Mouse (Mus musculus) layer of hippocampus, adult 9-11 months (tissue): ENCODE data around the gene Washc2.
"Not testable (repeated sequence)": the region's sequence is repeated elsewhere in the genome, so short reads cannot be mapped to it uniquely, and the experiment has no call there.

Source experiments
- DNase-seq: peaks from one replicate; pipeline ENCODE4 v3.0.0; 2022

Gene Washc2

DNA sequence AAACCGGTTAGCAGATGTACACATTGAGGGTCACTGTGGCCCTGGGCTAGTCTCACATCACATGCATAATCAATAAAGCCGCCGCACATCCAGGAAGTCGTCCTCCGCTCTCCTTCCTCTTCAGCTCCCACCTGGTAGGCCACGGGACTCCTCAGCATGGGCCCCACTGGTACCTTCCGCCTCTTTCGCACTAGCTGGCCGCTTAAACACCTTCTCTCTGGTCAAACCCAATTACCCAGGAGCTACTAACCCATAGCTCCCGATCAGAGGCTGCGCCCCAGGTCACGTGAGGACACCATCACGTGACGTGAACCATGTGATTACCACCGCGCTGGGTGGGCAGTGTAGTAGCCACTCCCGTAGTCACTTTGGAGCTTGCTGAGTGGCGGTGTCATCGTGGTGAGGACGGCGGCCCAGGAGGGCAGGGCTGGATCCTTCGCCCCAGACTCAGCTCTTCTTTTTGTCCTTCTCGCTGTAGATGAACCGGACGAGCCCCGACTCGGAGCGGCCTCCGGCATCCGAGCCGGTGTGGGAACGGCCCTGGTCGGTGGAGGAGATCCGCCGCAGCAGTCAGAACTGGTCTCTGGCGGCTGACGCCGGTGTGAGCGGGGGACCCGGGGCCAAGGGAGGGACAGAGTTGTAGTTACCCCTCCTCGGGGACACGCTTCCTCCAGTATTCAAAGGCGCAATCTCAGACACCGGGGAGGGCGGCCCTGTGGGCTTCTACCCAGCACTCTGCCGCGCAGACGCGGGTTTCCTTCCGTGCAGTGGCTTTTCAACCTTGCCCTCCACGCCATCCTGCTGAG, at the start of gene Washc2:
TSS of gene Washc2 (plus strand) at position 310 of the 806 bp plus-strand sequence.
- DNase-seq = peak; percentile 97

DNA sequence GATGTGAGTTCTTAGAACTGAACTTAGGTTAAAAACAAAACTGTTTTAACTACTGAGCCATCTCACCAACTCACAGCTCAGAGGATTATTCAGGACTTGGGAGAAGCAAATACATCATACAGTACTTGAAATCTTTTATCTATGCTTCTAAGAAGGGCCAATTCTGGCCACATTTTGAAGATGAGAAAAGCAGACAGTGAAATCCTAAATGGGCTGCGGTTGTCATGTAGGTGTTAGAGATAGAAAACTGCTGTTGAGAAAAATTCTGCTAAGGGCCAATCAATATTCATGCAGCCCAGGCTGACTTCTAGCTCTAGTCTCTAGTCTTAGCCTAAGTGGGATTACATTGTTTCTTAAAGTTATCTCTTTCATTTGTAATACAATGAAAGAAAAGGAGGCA, 41.5 kb upstream of the Washc2 start:
- no peak for DNase-seq

DNA sequence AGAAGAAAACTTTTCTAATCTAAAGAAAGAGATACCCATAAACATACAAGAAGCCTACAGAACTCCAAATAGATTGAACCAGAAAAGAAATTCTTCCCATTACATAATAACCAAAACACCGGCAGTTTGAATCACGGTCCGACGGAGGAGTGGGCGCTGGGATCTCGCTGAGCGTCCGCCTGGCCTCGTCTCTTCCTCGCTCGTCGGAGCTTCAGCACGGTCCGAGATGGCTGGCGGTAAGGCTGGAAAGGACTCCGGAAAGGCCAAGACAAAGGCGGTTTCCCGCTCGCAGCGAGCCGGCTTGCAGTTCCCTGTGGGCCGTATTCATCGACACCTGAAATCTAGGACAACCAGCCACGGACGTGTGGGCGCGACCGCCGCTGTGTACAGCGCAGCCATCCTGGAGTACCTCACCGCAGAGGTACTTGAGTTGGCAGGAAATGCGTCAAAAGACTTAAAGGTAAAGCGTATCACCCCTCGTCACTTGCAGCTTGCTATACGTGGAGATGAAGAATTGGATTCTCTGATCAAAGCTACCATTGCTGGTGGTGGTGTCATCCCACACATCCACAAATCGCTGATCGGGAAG, 34.2 kb upstream of the Washc2 start:
- not testable (repeated sequence) for DNase-seq

DNA sequence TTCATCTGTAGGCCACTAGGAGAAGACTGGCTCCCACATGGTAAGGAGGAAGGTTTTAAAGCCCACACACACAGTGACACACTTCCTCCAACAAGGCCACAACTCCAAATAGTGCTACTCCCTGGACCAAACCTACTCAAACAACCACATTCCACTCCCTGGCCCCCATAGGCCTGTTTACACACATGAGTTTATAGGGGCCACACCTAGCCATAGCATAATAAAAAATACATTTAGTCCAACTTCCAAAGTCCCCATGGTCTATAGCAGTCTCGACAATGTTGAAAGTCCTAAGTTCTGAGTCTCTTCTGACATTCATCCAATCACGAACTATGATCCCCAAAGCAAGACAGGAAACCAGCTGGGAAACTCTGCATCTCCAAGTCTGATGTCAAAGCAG, 29.5 kb upstream of the Washc2 start:
- DNase-seq = no peak

DNA sequence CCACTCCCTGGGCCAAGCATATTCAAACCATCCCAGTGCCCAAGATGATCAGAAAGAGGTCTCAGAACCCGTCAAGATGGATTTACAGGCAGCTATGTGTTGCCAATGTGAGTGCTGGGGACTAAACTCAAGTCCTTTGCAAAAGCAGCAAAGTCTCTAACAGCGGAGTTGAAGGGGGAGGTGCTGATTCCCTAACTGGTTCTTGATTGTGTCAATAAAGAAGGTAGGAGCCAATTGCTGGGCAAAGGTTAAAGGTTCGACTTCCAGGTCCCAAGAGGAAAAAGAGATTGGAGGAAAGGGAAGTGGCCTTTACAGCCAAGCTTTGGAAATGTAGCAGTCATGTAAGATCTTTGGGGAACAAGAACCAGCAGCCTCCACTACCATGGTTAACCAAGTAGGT, 27.1 kb upstream of the Washc2 start:
- DNase-seq = no peak

DNA sequence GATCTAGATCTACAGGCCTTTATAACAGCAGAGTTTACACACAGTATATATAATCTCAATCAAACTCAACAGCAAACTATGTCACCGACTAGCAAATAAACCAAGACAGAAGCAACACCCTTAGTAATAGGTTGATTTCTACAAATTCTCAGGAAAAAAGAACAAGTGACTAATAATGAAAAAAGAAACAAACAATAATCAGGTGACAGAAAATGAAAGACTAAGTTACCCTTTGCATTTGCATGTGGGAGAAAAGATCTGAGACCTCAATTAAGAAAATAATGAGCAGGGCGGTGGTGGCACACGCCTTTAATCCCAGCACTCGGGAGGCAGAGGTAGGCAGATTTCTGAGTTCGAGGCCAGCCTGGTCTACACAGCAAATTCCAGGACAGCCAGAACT, 24.3 kb upstream of the Washc2 start:
- DNase-seq = no peak

DNA sequence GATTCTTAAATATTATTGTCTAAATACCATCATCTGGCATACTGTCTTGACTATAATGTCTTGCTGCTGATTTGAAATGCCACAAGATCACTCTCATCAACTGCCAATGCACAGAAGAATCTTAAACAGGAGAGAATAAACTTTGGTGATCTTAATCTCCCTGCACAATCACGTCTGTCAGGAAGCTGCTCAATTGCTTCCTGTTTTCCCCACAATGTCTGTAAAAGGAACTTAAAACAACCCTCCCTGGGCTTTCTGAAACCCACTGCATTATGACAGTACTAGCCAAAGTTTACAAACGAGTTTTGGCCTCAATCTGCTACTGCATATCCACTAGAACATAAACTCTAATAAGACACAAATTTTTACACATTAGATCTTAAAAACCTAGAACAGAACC, 21.4 kb upstream of the Washc2 start:
- no peak for DNase-seq

DNA sequence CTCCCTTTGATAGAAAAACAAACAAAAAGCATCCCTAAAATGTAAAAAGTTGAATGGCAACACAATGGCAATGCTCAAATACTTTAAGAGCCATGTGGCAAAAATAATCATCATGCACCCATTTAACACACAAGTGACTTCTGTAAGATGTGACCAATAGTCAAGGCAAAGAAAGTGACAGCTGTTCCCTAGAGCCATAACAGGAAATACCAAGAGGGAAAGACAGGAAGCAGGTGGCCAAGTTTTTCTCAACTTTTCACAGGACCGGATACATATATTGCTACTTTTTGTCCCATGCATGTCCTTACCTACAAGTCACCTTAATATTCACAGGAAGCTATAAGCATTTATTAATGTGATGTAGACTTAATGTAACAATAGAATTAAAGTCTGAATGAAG, 18.4 kb upstream of the Washc2 start:
- DNase-seq = no peak

DNA sequence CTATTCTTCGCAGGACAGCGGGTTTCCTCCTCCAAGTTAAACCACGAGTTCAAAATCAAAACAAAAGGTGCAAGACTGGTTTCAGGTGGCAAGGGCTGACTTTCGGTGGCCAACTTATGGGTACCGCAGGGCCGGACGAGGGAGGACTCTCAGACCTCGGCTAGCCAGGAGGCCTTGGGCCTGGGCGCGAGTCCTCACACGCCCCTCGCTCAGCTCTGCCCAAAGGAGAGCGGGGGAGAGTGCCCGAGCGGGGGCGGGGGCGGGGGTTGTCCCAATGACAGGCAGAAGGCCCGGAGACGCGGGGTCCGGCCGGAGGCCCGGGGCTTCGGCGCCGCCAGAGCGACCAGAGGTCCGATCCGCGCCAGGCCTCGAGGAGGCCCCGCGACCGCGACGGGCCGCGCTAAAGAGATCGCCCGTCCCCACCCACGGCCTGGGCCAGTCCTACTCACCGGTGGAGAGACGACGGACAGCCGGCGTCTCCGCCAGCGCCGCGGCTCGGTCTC, 15.0 kb upstream of the Washc2 start:
- no peak for DNase-seq

DNA sequence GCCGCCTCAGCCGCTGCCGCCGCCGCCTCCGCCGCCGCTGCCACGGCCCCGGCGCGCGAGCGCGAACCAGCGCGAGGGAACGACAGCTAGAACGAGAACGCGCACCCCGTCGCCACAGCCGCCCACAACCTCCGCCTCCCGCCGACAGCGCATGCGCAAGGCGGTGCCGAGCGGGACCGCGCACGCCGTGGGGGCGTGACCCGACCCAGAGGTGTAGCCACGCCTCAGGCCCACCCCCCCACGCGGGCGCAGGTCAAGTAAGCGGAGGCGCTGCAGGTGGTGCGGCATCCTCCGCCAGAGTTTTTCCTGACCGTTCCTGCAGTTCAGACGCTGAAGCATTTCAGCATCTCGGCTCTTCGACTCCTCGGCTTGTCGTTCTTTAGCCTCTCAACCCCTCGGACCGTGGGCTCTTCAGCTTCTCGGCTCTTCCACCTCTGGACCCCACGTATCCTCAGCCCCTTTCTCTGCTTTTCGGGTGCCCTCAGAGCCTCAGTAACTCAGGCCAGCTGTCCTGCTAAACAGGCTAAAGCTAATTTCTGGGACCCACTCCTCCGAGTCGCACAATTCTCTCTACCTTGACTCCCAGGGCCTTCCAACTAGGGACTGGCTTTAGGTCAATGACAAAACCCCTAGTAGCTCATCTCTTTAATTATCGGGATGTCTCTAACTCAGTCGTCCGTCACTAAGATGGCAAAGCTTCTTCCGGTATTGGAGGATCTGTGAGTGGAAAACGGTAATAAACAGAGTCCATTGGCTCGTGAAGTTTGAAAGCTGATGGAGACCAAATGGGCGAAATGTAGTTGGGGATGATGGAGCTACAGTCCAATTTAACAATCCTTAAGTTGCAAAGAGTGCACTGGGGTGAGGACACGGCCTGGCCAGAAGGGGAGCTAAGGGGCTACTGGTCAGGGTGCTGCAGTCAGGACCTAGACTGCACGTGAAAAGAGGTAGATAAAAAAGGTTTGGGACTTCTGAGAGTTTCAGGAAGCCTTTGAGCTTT, 14.1 kb upstream of the Washc2 start, which contains the start of gene Tmcc1:
TSS of gene Tmcc1 (minus strand) at position 93 of the 1,000 bp plus-strand sequence.
- DNase-seq = peak; percentile 98

DNA sequence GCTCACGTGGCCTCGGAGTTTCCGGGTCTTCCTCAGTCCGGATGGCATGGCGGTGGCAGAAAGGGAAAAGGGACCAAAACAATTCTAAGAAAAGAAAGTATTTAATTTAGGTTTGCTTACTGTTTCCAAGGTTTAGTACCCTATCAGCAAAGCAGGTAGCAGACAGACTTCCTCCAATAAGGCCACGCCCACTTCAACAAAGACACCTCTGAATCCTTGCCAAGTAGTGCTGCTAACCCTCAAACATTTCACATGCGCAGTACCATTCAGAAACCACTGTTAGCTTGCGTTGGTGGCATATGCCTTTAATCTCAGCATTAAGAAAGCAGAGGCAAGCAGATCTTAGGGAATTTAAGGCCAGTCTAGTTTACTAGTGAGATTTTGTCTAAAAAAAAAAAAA, 12.0 kb upstream of the Washc2 start:
- DNase-seq = no peak

DNA sequence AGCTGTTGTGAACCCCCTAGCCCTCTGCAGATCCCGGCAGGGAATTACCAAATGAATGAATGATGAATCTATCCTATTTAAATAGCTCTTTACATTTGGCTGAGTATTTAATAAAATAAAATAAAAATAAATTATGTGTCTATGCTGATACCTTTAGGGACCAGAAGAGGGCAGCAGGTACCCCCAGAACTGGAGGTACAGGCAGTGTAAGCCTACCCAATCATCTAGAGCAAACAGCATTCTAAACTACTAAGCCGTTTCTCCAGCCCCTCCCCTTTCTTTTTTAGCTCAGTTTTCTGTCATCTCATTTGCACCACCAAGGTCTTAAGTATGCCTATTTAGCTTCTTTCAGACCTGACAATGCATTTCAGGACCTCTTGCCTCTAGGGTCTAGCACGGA, 9.7 kb upstream of the Washc2 start:
- DNase-seq = no peak

DNA sequence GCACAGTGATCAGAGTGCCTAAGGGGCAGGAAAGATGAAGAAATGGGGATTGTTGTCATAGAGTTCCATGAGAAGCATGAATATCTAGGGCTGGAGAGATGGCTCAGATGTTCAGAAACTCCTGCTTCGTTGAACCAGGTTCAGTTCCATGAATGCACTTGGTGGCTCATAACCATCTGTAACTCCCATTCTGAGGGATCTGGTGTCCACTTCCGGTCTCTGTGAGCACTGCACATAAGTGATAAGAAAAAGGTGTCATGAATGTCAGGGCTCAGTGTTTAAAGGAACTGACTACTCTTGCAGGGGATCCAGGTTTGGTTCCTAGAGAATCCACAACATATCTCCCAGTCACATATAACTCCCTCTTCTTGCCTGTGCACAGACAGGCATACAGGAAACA, 8.2 kb upstream of the Washc2 start:
- DNase-seq = no peak

DNA sequence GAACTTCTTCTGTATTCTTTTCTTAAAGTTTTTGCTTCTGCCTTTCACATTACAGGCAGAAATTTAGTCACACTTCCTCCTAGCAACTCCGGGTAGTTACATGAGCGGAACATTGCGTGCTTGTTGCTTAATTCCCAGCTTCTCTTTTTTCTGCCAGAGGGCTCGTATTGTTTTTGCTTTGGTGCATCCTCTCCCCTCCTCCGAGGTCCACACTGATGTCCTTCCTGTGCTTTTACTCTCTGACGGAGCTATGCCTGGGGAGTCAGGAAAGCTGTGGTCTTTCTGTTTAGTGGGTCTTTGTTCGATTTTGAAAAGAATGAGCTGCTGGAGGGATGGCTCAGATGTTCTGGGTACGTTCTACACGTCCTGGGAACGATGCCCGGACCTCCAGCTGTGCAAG, 19.9 kb downstream of the Washc2 start:
- peak; percentile 42 for DNase-seq

DNA sequence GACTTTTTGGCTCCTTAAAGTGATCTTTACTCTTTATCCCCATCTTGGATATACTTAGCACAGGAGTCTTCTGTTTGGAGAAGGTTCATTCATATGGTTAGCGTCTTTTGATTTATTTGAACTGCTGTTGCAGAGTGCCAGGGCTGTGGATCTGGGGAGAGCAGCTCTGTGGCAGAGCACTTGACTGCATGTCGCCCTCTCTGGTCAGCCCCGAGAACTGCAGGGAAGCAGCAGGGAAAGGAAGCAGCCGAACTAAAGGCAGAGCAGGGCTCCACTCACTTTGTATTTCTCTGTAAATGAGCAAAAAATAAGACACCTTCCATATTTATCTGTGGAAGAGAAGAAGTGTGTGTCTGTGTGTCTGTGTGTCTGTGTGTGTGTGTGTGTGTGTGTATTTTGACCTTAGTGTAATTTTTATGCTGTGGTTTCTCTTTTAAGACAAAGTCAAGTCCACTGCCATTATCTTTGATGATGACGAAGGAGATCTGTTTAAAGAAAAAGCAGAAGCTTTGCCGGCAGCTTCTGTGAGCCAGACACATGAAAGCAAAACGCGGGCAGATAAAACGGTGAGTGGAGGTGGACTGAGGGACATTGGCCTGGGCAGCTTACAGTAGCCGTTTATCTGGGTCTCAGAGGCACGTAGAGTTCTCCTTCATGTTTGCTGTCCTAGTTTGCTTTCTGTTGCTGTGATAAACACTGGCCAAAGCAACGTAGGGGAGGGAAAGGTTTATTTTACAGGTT, 21.1 kb downstream of the Washc2 start:
- peak; percentile 79 for DNase-seq

DNA sequence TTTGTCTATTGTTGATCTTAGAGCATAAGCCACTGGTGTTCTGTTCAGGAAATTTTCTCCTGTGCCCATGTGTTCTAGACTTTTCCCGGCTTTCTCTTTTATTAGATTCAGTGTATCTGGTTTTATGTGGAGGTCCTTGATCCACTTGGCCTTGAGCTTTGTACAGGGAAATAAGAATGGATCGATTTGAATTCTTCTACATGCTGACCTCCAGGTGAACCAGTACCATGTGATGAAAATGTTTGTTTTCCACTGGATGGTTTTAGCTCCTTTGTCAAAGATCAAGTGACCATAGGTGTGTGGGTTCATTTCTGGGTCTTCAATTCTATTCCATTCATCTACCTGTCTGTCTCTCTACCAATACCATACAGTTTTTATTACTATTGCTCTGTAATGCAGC, 27.0 kb downstream of the Washc2 start:
- DNase-seq = not testable (repeated sequence)

DNA sequence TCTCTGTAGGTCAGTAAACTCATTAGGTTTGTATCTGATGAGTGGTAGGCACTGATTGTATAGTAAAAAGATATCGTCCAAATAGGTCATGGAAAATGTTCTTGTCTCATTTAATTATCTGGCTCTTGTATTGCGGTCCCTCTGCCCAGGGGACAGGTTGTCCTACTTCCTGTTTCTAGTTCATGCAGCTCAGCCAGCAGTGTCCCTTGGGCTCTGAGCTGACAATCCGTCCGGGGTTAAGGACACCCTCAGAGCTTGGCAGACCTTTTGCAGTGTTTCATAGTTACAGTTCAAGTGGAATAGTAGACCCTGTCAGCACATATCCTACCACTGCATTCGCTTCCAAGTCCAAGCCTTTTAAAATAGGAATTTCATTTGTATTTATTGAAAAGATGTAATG, 27.5 kb downstream of the Washc2 start:
- DNase-seq = no peak

DNA sequence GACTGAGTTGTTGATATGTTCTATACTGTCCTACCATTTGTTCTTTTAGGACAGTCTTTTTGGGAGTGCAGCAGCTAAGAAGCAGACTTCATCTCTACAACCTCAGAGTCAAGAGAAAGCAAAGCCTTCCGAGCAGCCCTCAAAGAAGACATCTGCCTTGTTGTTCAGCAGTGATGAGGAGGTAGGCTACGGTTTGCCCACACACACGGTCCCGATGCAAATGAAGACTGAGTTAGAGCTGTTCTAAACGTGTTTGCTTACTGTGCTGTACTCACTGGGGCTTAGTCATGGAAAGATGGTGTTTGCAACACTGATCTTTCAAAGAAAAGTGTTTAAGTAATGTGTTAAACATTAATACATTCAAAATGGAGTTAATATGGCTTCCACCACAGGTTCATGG, 30.2 kb downstream of the Washc2 start:
- DNase-seq = peak; percentile 27

DNA sequence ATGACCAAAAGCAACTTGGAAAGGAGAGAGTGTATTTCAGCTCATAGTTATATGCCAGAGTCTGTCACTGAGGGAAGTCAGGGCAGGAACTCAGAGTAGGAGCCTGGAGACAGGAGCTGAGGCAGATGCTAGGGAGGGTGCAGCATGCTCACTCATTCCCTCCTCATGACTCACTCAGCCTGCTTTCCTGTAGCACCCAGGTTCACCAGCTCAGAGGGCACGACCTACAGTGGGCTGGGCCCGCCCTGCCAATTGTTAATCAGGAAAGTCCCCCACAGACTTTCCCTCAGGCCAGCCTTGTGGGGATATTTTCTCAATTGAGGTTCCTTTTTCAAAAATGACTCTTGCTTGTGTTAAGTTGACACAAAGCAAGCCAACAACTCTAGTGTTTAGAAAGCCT, 32.5 kb downstream of the Washc2 start:
- no peak for DNase-seq

DNA sequence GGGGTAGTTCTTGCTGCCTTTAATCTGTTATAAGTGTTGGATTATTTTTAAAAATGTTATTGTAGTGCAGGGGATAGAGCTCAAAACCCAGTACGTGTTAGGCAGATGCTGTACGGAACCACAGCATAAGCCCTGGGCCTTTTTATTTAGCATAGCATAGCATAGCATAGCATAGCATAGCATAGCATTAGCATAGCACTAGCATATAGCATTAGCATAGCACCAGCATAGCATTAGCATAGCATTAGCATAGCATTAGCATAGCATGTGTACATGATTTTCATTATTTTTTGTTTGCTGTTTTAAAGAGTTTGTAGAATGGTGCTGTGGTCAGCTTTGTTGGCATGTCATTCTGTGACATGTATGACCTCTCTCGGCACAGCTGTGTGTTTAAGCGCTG, 51.8 kb downstream of the Washc2 start:
- no peak for DNase-seq

DNA sequence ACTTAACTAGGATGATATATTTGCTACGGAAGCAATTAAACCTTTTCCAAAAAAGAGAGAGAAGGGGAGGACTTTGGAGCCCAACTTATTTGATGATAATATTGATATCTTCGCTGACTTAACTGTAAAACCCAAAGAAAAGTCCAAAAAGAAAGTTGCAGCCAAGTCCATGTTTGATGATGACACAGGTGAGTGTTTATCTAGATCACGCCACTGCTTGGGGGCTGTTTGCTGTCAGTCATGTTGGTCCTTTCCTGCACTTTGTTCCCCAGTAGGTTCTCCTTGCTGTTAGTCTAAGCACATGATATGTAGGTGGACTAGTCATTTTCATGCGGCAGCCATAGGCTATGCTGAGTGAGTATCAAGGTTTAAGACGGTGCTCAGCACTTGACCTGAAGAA, 52.6 kb downstream of the Washc2 start:
- DNase-seq = no peak

DNA sequence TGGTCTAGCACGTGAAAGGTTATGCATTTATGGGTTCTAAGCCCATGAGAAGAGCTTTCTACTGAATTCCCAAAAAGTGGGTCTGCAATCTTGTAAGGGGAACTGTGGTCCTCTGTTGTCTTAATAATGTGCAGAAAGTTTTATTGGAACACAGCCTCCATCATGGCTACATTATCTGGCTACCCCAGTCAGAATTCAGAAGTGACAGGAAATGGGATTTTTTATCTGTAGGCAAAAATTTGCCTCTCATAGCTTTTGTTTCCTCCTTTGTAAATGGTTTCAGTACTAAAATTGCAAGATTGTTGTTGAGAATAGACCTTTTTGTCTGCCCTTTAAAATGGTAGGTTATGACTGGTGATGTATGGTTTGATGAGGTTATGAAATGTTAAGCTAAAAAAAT, 55.0 kb downstream of the Washc2 start:
- DNase-seq = no peak
